Mouse (Mus musculus) MEL (cell line): Measurements from ENCODE around the gene Chic1.

Source experiments
- GABPA ChIP-seq: IDR thresholded peaks from 2 replicates; pipeline ENCODE4 v1.6.1; 2012; ENCODE audit warnings: low read depth, mild to moderate bottlenecking, inconsistent platforms, low read length, improper control_type of control experiment, moderate library complexity
- JUND ChIP-seq: IDR thresholded peaks from 2 replicates; pipeline ENCODE4 v1.6.1; 2011; ENCODE audit warnings: low read depth, mild to moderate bottlenecking, improper control_type of control experiment, low read length
- KAT2A ChIP-seq: conservative IDR thresholded peaks from 2 replicates; pipeline ENCODE4 v1.6.1; 2012; ENCODE audit warnings: low read depth, low read length, improper control_type of control experiment, inconsistent platforms
- MAX ChIP-seq: IDR thresholded peaks from 2 replicates; pipeline ENCODE4 v1.6.1; 2011; ENCODE audit warnings: low read length, improper control_type of control experiment
- POLR2A ChIP-seq, 2 experiments: IDR thresholded peaks; 2 replicates each; pipeline ENCODE4 v1.6.1; 2011 to 2012; ENCODE audit warnings: low read length in 2 of 2, mild to moderate bottlenecking in 2 of 2, control low read depth in 1 of 2, improper control_type of control experiment in 1 of 2, low read depth in 1 of 2, moderate library complexity in 1 of 2; ENCODE audit not compliant: control insufficient read depth in 1 of 2, insufficient read depth in 1 of 2, poor library complexity in 1 of 2

DNA sequence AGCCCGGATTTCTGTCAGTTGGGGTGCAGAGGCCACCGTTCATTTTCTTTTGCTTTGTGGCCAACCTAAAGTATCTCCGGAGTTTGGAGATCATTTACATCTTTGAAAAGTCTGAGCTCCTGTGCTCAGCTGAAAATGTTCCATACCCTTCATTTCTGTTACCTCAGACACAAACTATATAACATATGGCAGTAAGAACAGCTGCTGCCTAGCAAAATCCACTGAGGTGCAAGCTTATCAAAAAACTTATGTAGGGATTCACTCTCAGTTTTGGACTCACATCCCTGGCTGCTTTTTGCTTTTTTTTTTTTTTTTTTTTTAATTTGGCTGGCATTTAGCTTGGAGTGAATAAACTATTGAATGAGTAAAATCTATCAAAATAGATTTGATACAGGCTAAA lies 31.9 kb downstream of the Chic1 start:
- TF ChIP-seq MAX (no peak), KAT2A (no peak), POLR2A (IDR thresholded peaks at IDR 0.05; ENCODE audit: control insufficient read depth in 1 of 2, insufficient read depth in 1 of 2, low read depth in 1 of 2, low read length in 2 of 2, poor library complexity in 1 of 2) (no peak), GABPA (no peak), JUND (no peak)
